Mouse (Mus musculus) embryo, embryonic 10 days (tissue): Measurements from ENCODE around the gene Rnf149.

Experiments
- DNase-seq: peaks from one replicate; pipeline ENCODE4 v3.0.0-alpha.2; 2015; ENCODE audit warnings: low spot score

The Rnf149 gene

DNA sequence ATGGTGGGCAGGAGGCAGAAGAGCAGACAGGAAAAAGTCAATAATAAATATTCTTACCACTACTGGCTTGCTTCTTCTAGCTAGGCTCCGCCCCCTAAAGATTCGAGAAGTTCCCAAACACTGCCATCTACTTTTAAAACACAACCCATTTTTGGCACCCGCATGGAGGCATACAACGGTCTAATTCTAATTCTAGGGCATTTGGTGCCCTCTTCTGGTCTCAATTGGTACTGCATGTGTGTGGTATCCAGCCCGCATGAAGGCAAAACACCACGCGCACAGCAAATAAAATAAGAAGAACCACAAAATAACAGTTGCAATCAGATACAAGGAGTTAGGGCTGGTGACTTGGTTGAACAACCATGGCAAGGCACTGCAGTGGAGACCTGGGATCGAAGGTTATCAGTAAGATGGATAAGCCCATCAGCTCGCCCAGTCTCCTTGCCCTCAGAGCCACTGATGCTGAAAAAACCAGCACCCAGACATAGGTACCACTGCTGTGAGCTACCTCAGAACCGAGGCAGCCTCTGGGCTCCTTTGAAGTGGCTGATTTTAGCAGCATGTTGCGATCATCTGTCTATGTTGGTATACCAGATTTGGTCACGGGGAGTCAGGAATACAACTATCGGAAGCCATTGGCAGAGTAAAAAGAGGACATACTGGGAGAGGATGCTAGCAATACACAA lies 46.8 kb downstream of the Rnf149 start:
- peak; percentile 83 for DNase-seq

DNA sequence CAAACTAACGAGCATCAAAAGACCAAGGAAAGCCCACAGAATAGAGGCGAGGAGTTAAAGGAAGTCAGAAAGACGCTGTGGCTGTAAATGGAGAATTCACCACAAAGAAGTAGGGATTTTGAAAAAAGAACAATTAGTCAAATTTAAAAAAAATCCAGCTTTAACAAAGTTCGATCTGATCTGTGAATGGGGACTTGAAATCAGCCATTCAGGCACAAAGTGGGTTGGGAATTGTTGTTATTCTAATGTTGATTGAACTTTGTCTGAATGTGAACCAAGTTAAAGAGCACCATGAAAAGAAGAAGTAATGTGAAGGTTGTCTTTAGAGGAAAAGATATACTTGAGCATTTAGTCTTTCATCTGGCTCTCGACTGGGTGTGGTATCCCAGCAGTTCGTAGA lies 48.9 kb downstream of the Rnf149 start:
- DNase-seq: no peak

DNA sequence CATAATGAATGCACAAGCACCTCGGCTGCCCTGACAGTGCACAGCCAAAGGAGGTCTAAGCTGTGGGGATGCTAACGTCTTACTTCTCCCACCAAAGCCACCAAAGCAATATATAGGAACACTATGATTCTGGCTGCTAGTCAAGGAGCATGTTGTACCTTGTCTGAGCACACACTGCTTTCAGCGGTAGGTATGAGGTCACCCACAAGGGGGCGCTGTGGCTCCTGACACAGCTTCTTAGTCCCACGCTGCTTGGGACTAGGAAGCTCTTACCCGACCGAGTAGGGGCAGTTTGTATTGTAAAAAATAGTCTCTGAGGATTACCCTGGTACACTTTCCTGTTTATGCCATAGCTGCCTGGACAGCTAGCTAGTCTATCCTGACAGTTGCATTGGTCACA lies 49.8 kb downstream of the Rnf149 start:
- DNase-seq: peak; percentile 90

DNA sequence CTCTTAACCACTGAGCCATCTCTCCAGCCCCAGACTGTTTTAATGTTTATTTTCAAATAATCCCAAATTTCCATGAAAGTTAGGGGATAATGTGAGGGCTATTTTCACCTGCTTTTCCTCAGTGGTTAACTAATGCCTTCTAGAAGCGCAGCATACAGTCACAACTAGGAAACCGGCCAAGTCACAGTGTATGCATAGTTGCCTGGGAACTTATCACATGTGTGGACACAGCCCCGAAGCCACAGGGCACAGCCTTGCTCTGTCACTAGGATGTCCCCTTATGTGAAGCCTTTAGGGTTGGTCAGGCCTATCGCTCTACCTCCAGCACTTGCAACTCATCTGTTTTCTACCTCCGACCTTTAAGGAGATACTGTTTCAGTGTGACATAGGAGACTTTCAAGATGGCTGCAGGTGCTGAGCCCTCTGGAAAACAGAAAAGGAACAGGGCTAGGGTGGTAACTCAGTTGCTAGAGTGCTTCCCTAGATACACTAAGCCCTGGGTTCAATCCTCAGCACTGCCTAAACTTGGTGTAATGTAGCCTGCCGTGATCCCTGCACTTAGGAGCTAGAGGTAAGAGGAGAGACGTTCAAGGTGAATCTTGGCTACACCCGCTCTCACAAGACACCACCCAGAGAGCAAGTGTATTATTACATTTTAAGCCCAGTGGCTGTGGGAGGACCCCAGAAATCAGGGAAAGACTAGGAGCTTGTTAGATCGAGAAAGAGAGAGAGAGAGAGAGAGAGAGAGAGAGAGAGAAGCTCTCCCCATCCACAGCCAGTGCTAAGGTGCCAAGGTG lies 50.6 kb downstream of the Rnf149 start:
- no peak for DNase-seq

DNA sequence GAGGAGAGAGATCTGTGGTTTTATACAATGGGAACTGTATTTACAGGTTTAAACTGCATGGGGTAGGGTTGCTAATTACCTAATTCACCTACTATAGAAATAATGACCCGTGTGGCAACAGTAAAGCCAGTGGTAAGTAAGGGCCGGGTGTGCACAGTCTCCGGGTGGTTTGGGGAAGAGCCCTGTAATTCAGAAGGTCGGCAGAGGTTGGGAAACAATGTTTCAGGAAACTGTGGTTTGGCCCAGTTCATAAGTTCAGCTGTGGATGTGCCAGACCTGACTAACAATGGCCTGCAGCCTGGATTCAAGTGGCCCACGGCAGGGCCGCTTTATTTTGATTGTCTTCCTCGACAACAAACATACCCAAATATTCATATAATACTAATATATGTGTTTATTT lies 51.4 kb downstream of the Rnf149 start:
- DNase-seq: no peak

DNA sequence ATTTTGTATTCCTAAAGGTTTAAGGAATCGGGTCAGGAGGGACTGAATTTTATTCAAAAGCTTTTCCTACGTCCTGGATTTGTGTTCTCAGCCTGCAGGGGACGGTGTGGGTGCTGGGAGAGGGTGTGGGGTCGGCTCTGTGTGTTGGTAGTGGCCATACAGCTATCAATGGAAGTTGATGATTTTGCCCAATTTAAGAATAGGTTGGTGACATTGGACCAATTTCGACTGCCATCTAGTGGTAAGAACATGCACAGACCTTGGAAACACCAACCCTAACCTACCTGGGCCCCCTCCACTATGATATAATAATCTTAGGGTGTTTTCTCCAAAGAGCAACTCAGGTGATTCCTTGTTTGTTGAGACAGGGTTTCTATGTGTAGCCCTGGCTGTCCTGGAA lies 54.7 kb downstream of the Rnf149 start:
- peak; percentile 63 for DNase-seq

DNA sequence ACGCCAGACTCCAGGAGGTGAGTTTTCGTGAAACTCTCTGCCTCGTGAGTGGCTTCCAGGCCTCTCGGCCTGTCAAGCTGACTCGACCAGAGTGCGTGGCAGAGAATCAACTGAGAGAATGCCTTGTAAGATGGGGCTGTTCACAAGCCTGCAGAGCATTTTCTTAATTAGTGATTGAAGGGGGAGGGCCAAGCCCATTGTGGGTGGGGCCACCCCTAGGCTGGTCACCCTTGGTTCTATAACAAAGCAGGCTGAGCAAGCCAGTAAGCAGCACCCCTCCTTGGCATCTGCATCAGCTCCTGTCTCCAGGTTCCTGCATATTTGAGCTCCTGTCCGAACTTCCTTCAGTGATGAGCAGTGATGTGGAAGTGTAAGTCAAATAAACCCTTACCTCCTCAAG lies 55.9 kb downstream of the Rnf149 start:
- no peak for DNase-seq

DNA sequence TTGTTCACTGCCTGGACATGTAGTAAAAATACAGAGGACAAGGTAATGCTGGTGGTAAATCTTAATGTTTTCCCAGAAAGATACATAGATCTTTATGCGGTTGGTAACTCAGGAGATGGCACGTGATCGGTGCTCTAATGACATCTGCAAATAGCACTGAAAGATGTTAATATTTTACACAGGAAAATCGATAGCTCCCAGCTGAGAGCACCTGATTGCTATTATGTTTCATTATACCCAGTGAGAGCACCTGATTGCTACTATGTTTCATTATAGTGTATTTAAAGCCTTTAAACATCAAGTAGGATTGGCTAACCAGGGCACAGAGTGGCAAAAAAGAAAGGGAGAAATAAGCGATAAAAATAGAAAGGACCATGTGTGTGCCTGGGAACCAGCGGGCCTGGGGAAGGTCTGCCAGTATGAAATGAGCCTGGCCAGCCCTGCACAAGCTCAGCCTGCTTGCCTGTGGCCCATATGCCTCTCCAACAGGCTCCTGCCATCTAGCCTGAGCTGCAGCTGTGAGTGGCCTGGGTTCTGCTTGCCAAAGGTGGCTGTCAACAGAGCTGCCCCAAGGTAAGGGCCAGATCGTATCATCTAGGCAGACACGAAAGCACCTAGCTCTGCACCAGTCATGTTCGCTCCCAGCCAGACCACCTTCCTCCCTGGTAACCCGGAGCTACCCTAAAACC lies 61.8 kb downstream of the Rnf149 start:
- no peak for DNase-seq

DNA sequence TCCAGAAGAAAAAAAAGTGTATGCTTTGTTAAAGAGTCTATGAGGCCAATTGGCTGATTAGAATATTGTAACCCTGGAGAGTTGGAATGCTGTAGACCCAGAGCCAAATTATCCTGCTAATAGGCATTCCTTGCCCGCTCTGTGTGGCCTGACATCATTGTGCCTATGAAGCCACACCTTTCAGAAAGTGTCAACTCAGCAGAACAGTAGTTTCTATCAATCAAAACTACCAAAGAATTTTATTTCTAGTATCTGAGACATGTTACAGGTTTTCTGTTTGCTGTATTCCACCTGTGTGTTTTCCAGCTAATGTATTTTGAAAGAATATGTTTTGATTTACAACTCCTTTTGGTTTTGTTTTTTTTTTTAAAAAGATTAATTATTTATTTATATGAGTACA lies 65.0 kb downstream of the Rnf149 start:
- DNase-seq: no peak

DNA sequence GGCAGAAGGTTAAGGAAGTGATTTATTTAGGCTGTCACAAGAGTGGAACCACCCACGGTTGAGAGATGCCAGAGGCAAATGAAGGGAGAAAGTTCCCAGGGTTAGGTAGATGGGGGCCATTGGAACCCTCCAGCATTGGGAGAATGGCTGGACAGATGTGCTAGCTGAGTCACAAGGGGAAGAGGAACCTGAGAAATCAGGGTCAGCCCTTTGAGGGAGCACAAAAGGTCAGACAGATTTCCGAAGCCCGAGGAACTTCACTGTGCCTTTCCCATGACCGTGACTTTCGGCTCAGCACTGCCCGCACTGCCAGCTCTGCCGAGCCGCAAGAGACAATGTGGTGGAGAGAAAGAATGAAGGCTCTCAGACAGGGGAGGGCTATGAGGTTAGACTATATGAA lies 65.4 kb downstream of the Rnf149 start:
- no peak for DNase-seq

DNA sequence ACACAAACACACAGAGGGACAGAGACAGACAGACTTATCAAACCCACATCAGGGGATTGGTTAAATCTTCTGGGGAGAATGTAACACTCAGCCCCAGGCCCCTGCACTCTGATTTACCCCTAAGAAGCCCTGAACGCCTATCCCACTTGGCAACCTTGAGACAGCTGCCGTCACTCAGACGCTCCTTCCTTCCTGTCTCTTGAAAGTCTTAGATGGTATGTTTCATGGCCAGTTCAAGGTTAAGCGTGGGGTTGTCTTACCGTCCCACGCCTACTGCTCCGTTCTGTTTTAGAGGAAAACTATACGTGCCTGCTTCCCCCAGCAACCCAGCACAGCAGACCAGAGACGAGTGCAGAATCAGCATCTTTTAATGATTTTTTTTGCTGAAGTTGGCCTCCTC lies 71.6 kb downstream of the Rnf149 start:
- DNase-seq: no peak

DNA sequence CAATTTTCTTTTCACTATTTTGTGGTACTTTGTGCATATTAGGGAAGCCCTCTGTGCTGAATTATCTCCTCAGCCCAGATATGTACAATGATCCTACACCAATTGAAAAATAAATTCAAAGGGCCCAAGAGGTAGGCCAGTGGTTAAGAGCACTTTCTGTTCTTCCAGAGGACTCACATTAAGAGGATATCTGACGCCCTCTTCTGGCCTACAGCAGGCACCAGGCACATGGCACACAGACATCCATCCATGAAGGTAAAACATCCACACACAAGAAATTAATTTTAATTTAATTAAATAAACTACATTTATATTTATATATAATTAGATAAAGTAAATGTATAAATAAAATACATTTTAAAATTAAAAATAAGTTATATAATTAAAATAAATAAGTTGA lies 72.9 kb downstream of the Rnf149 start:
- DNase-seq: peak; percentile 59

DNA sequence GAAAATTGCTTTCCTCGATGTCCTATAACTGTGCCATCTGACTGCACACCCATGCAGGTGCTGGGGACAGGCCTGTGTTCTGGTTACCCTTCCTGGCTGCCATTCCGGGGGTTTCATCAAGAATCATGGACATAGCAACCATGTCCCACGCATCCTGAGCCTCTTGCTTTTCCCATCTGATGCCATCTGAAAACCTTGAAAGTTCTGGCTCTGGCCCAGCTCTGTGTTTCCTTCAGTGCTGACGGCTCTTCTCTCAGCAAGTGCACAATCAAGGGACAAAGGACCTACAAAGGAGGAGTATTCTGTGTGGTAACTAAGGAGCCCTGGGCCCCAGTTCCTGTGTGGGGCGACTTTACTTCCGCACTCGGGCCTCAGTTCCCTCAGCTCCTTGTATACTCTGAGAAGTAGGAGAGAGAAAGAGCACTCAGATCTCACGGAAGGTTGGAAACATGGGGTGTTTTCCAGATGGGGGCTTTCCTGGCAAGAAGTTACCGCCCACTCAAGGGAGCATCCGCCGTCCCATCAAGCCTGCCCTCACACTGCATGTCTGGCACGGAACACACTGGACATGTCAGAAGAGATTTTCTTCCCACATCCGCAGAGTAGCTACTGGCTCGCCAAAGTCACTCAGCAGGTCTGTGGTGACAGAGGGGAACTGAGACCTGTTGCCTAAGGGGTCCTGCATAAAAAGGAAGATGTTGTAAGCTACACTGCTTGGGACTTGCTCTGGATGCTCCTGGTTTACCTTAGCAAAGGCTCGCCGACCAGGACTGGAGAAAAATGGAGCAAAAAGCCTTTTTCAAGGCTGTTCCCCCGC lies 74.2 kb downstream of the Rnf149 start:
- no peak for DNase-seq
